7 mouse cellular contexts compared by ENCODE assay signal in genomic region chr4:132261514-132262357, GRCm38 (mm10). TPM values are rescaled to one million over a fixed set of nuclear protein-coding genes. Genes with fewer than 3 reads are reported as not detected.
DNase-seq lines count a peak whose midpoint lies in the region; ATAC-seq and TF ChIP-seq lines count a peak whose summit lies in the region.

Gmeb1 (minus strand) TSS chr4:132261602.

- H3K4me2 ChIP-seq in intestine, postnatal 0 days (replicated peaks; ENCODE audit: low read depth), result peak within 1 kb of the TSS; percentile 84
- H3K4me2 ChIP-seq in limb, embryonic 11.5 days (ENCODE audit: low read depth, severe bottlenecking), result peak within 1 kb of the TSS; percentile 92
- peak within 1 kb of the TSS; percentile 91 for H3K4me2 ChIP-seq in midbrain, embryonic 13.5 days (replicated peaks)

- H3K4me3 ChIP-seq in embryonic facial prominence, embryonic 10.5 days, result peak within 1 kb of the TSS; percentile 89
- peak within 1 kb of the TSS; percentile 85 for H3K4me3 ChIP-seq in intestine, postnatal 0 days (ENCODE audit: low read depth, low read length)
- peak within 1 kb of the TSS; percentile 84 for H3K4me3 ChIP-seq in limb, embryonic 11.5 days (ENCODE audit: low read depth, low read length)
- peak within 1 kb of the TSS; percentile 84 for H3K4me3 ChIP-seq in midbrain, embryonic 13.5 days (replicated peaks)

- ATAC-seq in granulocyte monocyte progenitor cell, adult 5-6 weeks (replicated peaks; ENCODE audit: poor library complexity, severe bottlenecking), result peak; percentile 57
- peak; percentile 80 for ATAC-seq in intestine, postnatal 0 days
- peak; percentile 77 for ATAC-seq in limb, embryonic 11.5 days (ENCODE audit: insufficient number of reproducible peaks, low FRiP score, low TSS enrichment, low read depth)
- ATAC-seq in midbrain, embryonic 13.5 days, result peak; percentile 96

- no peaks in the 10 kb centered on the region for H3K27me3 ChIP-seq in embryonic facial prominence, embryonic 10.5 days (replicated peaks; ENCODE audit: low read depth, poor library complexity, severe bottlenecking)
- H3K27me3 ChIP-seq in intestine, postnatal 0 days (replicated peaks; ENCODE audit: control insufficient read depth, insufficient read depth, low read length), result no peaks in the 10 kb centered on the region
- H3K27me3 ChIP-seq in limb, embryonic 11.5 days (ENCODE audit: control insufficient read depth, insufficient read depth, low read length), result no peaks in the 10 kb centered on the region
- no peaks in the 10 kb centered on the region for H3K27me3 ChIP-seq in midbrain, embryonic 13.5 days

- peak within 1 kb of the TSS; percentile 99 for H3K27ac ChIP-seq in embryonic facial prominence, embryonic 10.5 days (replicated peaks)
- H3K27ac ChIP-seq in intestine, postnatal 0 days (ENCODE audit: low read depth, low read length), result peak within 1 kb of the TSS; percentile 98
- H3K27ac ChIP-seq in limb, embryonic 11.5 days (replicated peaks; ENCODE audit: low read depth, low read length), result peak within 1 kb of the TSS; percentile 95
- peak within 1 kb of the TSS; percentile 92 for H3K27ac ChIP-seq in midbrain, embryonic 13.5 days

- 16% methylated on average over 44 of the region's 49 CpGs for WGBS in embryonic facial prominence, embryonic 10.5 days
- 11% methylated on average over 33 of the region's 49 CpGs for WGBS in intestine, postnatal 0 days
- 19% methylated on average over 38 of the region's 49 CpGs for WGBS in limb, embryonic 11.5 days
- WGBS in midbrain, embryonic 13.5 days, result 22% methylated on average over 29 of the region's 49 CpGs

- H3K9ac ChIP-seq in intestine, postnatal 0 days (ENCODE audit: low read depth, low read length), result peak within 1 kb of the TSS; percentile 97
- peak within 1 kb of the TSS; percentile 93 for H3K9ac ChIP-seq in limb, embryonic 11.5 days (ENCODE audit: low read length)
- peak within 1 kb of the TSS; percentile 95 for H3K9ac ChIP-seq in midbrain, embryonic 13.5 days (replicated peaks)

- 0 out of 2 replicates have a peak, but pooled peaks cover 2% of the 10 kb centered on the region for H3K9me3 ChIP-seq in embryonic facial prominence, embryonic 10.5 days
- H3K9me3 ChIP-seq in intestine, postnatal 0 days (ENCODE audit: control insufficient read depth), result no peaks in the 10 kb centered on the region
- H3K9me3 ChIP-seq in limb, embryonic 11.5 days (ENCODE audit: control insufficient read depth, low read length), result no peaks in the 10 kb centered on the region
- no peaks in the 10 kb centered on the region for H3K9me3 ChIP-seq in midbrain, embryonic 13.5 days

- 0 out of 2 replicates have a peak, but pooled peaks cover 11% of the 10 kb centered on the region for H3K36me3 ChIP-seq in embryonic facial prominence, embryonic 10.5 days (replicated peaks)
- no peaks in the 10 kb centered on the region for H3K36me3 ChIP-seq in intestine, postnatal 0 days (ENCODE audit: control insufficient read depth, insufficient read depth)
- no peaks in the 10 kb centered on the region; the same call in 1 of the 2 replicates for H3K36me3 ChIP-seq in limb, embryonic 11.5 days (ENCODE audit: control insufficient read depth, insufficient read depth, low read length)
- no peaks in the 10 kb centered on the region for H3K36me3 ChIP-seq in midbrain, embryonic 13.5 days

- peak; percentile 63 for DNase-seq in adrenal gland, adult 8-10 months
- DNase-seq in embryonic facial prominence, embryonic 10.5 days (ENCODE audit: low spot score), result peak; percentile 88
- DNase-seq in limb, embryonic 11.5 days (ENCODE audit: low spot score), result peak; percentile 80
- DNase-seq in spleen, adult 12 weeks (ENCODE audit: low spot score), result peak; percentile 69

- peaks cover 23% of the 10 kb centered on the region for H3K4me1 ChIP-seq in embryonic facial prominence, embryonic 10.5 days
- H3K4me1 ChIP-seq in intestine, postnatal 0 days (replicated peaks; ENCODE audit: control insufficient read depth, insufficient read depth, low read length), result peaks cover 9% of the 10 kb centered on the region; the same call in 1 of the 2 replicates
- peaks cover 4% of the 10 kb centered on the region; the same call in 1 of the 2 replicates for H3K4me1 ChIP-seq in limb, embryonic 11.5 days (ENCODE audit: control insufficient read depth, insufficient read depth, low read length)
- H3K4me1 ChIP-seq in midbrain, embryonic 13.5 days (replicated peaks), result peaks cover 27% of the 10 kb centered on the region

- TF ChIP-seq CTCF in intestine, postnatal 0 days (IDR thresholded peaks at IDR 0.05; ENCODE audit: low read depth), result no peak

RNA-seq across cellular contexts. Expression of gene Gmeb1, which starts in this region (rescaled TPM):
- total RNA-seq in adrenal gland, adult 8-10 months (2022), result 10 to 100 TPM; 16.3 to 24.8 (median 19.3) TPM
- 46.2 and 46.5 TPM in 2 replicates for polyA plus RNA-seq in embryonic facial prominence, embryonic 10.5 days (2016; fragmentation: Nextera tagmentation; extraction: Ambion mirVana)
- total RNA-seq in granulocyte monocyte progenitor cell, adult 5-6 weeks (2014; fragmentation: Nextera tagmentation), result 16.8 and 20.9 TPM in 2 replicates
- total RNA-seq in granulocyte monocyte progenitor cell, adult 5-6 weeks (2017), result 15.3 and 18.0 TPM in 2 replicates
- polyA plus RNA-seq in intestine, postnatal 0 days (2015; fragmentation: Nextera tagmentation; extraction: Ambion mirVana), result 8.9 and 9.6 TPM in 2 replicates
- 43.9 and 48.3 TPM in 2 replicates for polyA plus RNA-seq in limb, embryonic 11.5 days (2014; fragmentation: Nextera tagmentation; extraction: Ambion mirVana)
- 49.4 and 50.3 TPM in 2 replicates for polyA plus RNA-seq in midbrain, embryonic 13.5 days (2015; fragmentation: Nextera tagmentation; extraction: Ambion mirVana)

Comparison
In these comparisons a context has a peak if more than half of its experiments do, and no peak if none do; other contexts are left out.
1. Peak in every context shown above with its lines: DNase-seq, ATAC-seq, H3K4me3 ChIP-seq and H3K27ac ChIP-seq.